Mouse (Mus musculus) limb, embryonic 11.5 days (tissue): ENCODE measurements around the gene Tekt3. TPM values are rescaled to one million over a fixed set of nuclear protein-coding genes. Genes with fewer than 3 reads are reported as not detected.

Experiments used
- ATAC-seq: fragments of 200-750 bp; cut with Nextera tagmentation; 2 replicates; pipeline ENCODE4 v1.8.0; 2017; ENCODE audit warnings: low read depth; ENCODE audit not compliant: insufficient number of reproducible peaks, low FRiP score, low TSS enrichment
- DNase-seq: peaks from one replicate; pipeline ENCODE4 v3.0.0-alpha.2; 2015; ENCODE audit warnings: low spot score
- H3K27ac ChIP-seq: fragments of 300-500 bp; sonication (generic); replicated peaks from 2 replicates; pipeline ENCODE4 v1.5.1; 2014; ENCODE audit warnings: low read depth, mild to moderate bottlenecking, low read length
- H3K27me3 ChIP-seq: fragments of 300-500 bp; sonication (generic); 2 replicates; pipeline ENCODE4 v1.6.1; 2014; ENCODE audit warnings: mild to moderate bottlenecking, low read length, mixed read lengths; ENCODE audit not compliant: control insufficient read depth, insufficient read depth
- H3K36me3 ChIP-seq: fragments of 300-500 bp; sonication (generic); 2 replicates; pipeline ENCODE4 v1.6.1; 2014; ENCODE audit warnings: mild to moderate bottlenecking, low read length, moderate library complexity, mixed read lengths; ENCODE audit not compliant: control insufficient read depth, insufficient read depth
- H3K4me1 ChIP-seq: fragments of 300-500 bp; sonication (generic); 2 replicates; pipeline ENCODE4 v1.6.1; 2014; ENCODE audit warnings: low read length, mixed read lengths; ENCODE audit not compliant: control insufficient read depth, insufficient read depth
- H3K4me2 ChIP-seq: fragments of 300-500 bp; sonication (generic); 2 replicates; pipeline ENCODE4 v1.6.1; 2014; ENCODE audit warnings: low read depth, mild to moderate bottlenecking, moderate library complexity; ENCODE audit not compliant: severe bottlenecking
- H3K4me3 ChIP-seq: fragments of 300-500 bp; sonication (generic); 2 replicates; pipeline ENCODE4 v1.5.1; 2014; ENCODE audit warnings: low read depth, low read length
- H3K9ac ChIP-seq: fragments of 300-500 bp; sonication (generic); 2 replicates; pipeline ENCODE4 v1.6.1; 2014; ENCODE audit warnings: mild to moderate bottlenecking, low read length
- H3K9me3 ChIP-seq: fragments of 300-500 bp; sonication (generic); 2 replicates; pipeline ENCODE4 v1.6.1; 2016; ENCODE audit warnings: low read length; ENCODE audit not compliant: control insufficient read depth
- WGBS: fragments of 180-500 bp; shearing (Covaris S2); extraction: QIAGEN DNeasy Blood & Tissue Kit; methylation state at CpG from one replicate; pipeline ENCODE4 v1.1.7; 2014; 5-methylcytosine and 5-hydroxymethylcytosine counted together
- polyA plus RNA-seq: library from polyadenylated mRNA; unstranded; fragments of >200 nt; fragmentation: Nextera tagmentation; extraction: Ambion mirVana; gene quantifications from 2 replicates; pipeline ENCODE4 v1.2.1, GENCODE M21; 2014

Gene Tekt3
- polyA plus RNA-seq, 1 experiment from 2014 or later: not detected

GRCm38 (mm10) chr11:63130497-63130896, 69.0 kb downstream of the Tekt3 start:
- Histone ChIP-seq H3K27me3 (peaks cover 15% of the 10 kb centered on the region), H3K36me3 (no peaks in the 10 kb centered on the region), H3K9me3 (no peaks in the 10 kb centered on the region), H3K9ac (no peak overlapping the region), H3K4me3 (no peak overlapping the region), H3K4me2 (peak overlapping the region; percentile 96), H3K27ac (no peak overlapping the region), H3K4me1 (peaks cover 41% of the 10 kb centered on the region)
- ATAC-seq: no peak
- WGBS: 44% methylated on average over 8 of the region's 8 CpGs
- no peak for DNase-seq

GRCm38 (mm10) chr11:63131001-63131692, 69.7 kb downstream of the Tekt3 start:
- Histone ChIP-seq H3K4me2 (peak overlapping the region; percentile 96), H3K9me3 (no peaks in the 10 kb centered on the region), H3K4me3 (peak overlapping the region; percentile 59), H3K4me1 (peaks cover 37% of the 10 kb centered on the region), H3K36me3 (no peaks in the 10 kb centered on the region), H3K9ac (peak overlapping the region; percentile 47), H3K27ac (no peak overlapping the region), H3K27me3 (peaks cover 15% of the 10 kb centered on the region)
- ATAC-seq (no peak), DNase-seq (peak; percentile 54)
- WGBS: 5% methylated on average over 33 of the region's 33 CpGs

GRCm38 (mm10) chr11:63131693-63132040, 70.2 kb downstream of the Tekt3 start:
- Histone ChIP-seq H3K36me3 (no peaks in the 10 kb centered on the region), H3K4me1 (peaks cover 37% of the 10 kb centered on the region), H3K4me3 (peak overlapping the region; percentile 59), H3K27me3 (peaks cover 15% of the 10 kb centered on the region), H3K9ac (peak overlapping the region; percentile 47), H3K27ac (no peak overlapping the region), H3K4me2 (peak overlapping the region; percentile 96), H3K9me3 (no peaks in the 10 kb centered on the region)
- WGBS: 6% methylated on average over 11 of the region's 11 CpGs
- ATAC-seq: no peak
- DNase-seq: no peak

DNA sequence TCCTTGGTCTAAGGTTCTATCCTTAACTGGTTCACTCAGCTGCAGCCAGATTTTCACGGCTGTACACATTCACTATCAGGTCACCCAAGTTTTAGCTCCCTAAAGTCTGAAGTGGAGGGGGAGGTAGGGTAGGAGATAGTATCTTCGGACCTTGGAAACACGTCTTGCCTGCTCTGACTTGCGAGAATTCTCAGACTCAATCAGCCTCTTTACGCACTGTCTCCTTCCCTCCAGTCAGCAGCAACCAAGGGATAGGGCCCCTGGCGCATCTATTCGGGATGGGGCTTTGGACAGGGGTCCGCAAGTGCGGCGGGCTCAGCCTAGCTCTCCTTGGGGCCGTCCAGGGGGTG, 70.7 kb downstream of the Tekt3 start:
- WGBS: 1% methylated on average over 11 of the region's 11 CpGs

DNA sequence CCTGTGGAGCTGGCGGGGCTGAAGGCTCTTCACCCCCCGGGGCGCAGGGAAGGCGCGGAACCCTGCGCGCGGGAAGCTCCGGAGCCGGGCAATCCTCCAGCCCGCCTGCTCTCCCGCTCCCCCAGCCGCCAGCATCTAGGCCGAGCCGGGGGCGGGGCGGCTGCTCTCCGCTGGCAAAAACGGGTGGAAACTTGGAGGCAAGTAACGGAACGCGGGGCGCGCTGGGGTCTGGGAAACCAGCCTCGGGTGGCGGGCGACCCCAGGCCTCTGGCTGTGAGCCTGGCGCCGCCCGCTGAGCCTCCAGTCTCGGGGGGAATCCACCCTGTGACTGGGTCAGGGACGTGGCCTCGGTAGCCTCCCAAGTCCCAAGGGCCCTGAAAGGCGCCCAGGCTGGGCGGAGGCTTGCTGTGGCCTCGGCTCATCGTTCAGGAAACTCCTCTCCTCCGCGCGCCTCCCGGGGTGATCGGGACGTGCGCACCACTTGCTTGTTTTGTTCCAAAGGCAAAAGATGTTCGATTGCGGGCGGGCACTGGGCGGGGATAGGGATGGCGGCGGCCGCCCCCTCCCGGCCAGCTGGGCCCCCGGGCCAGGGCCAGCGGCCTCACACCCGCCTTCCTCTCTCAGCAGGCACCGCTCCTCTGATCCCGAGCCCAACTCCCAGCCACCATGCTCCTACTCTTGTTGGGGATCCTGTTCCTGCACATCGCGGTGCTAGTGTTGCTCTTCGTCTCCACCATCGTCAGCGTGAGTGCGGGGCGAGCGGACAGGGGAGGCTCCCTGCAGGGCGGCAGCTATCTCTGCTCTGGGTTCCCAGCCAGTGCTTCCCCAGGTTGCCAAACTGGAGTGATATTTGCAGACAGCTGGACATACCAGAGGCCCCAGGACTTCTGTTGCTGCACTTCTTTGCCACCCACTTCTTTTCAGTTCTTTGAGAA, 71.3 kb downstream of the Tekt3 start:
- WGBS: under 1% methylated on average over 64 of the region's 66 CpGs
- H3K27me3 ChIP-seq: peaks cover 15% of the 10 kb centered on the region

More for the DNA sequence above, 70.7 kb downstream of the Tekt3 start:
- Histone ChIP-seq H3K4me1 (peaks cover 37% of the 10 kb centered on the region), H3K27me3 (peaks cover 15% of the 10 kb centered on the region), H3K4me2 (peak overlapping the region; percentile 96), H3K36me3 (no peaks in the 10 kb centered on the region), H3K27ac (peak overlapping the region; percentile 64; the same call in 1 of the 2 replicates), H3K9ac (peak overlapping the region; percentile 85), H3K4me3 (peak overlapping the region; percentile 59), H3K9me3 (no peaks in the 10 kb centered on the region)
- ATAC-seq (no peak), DNase-seq (no peak)

GRCm38 (mm10) chr11:63134021-63134420, 72.6 kb downstream of the Tekt3 start:
- H3K27ac ChIP-seq: no peak overlapping the region
- peaks cover 15% of the 10 kb centered on the region for H3K27me3 ChIP-seq
- H3K4me2 ChIP-seq: no peak overlapping the region
- no peak overlapping the region for H3K9ac ChIP-seq
- ATAC-seq (no peak), DNase-seq (no peak)
- WGBS: 84% methylated on average over 5 of the region's 5 CpGs
- no peaks in the 10 kb centered on the region for H3K9me3 ChIP-seq
- H3K36me3 ChIP-seq: no peaks in the 10 kb centered on the region
- no peak overlapping the region for H3K4me3 ChIP-seq
- peaks cover 37% of the 10 kb centered on the region for H3K4me1 ChIP-seq

More for the DNA sequence above, 71.3 kb downstream of the Tekt3 start:
- DNase-seq (peak; percentile 79), ATAC-seq (peak; percentile 55; the same call in 1 of the 2 replicates)
- Histone ChIP-seq H3K9me3 (no peaks in the 10 kb centered on the region), H3K4me2 (peak overlapping the region; percentile 96), H3K27ac (peak overlapping the region; percentile 64; the same call in 1 of the 2 replicates), H3K4me3 (peak overlapping the region; percentile 59), H3K36me3 (no peaks in the 10 kb centered on the region), H3K4me1 (peaks cover 37% of the 10 kb centered on the region), H3K9ac (peak overlapping the region; percentile 85)

- no peaks in the 10 kb centered on the region for H3K36me3 ChIP-seq
- H3K9ac ChIP-seq: no peak overlapping the region; the same call in 1 of the 2 replicates
- no peak overlapping the region for H3K4me3 ChIP-seq
- DNase-seq (peak; percentile 27), ATAC-seq (no peak)
- no peak overlapping the region for H3K4me2 ChIP-seq
- H3K9me3 ChIP-seq: no peaks in the 10 kb centered on the region
- peaks cover 15% of the 10 kb centered on the region for H3K27me3 ChIP-seq
- 62% methylated on average over 15 of the region's 15 CpGs for WGBS
- no peak overlapping the region; the same call in 1 of the 2 replicates for H3K27ac ChIP-seq
- peaks cover 30% of the 10 kb centered on the region for H3K4me1 ChIP-seq
Observed at GRCm38 (mm10) chr11:63134742-63135482, 73.5 kb downstream of the Tekt3 start.

- Histone ChIP-seq H3K9me3 (no peaks in the 10 kb centered on the region), H3K36me3 (no peaks in the 10 kb centered on the region), H3K9ac (no peak overlapping the region), H3K27ac (no peak overlapping the region; the same call in 1 of the 2 replicates), H3K4me3 (no peak overlapping the region), H3K4me2 (no peak overlapping the region), H3K4me1 (peaks cover 26% of the 10 kb centered on the region), H3K27me3 (peaks cover 14% of the 10 kb centered on the region)
- WGBS: 8% methylated on average over 8 of the region's 8 CpGs
- peak; percentile 98 for DNase-seq
- peak; percentile 67; the same call in 1 of the 2 replicates for ATAC-seq
Observed at GRCm38 (mm10) chr11:63135622-63136021, 74.2 kb downstream of the Tekt3 start.
